Mouse (Mus musculus) heart, adult 2 months (tissue): ENCODE data around the gene Gpr132.
"Not testable (repeated sequence)": the region's sequence is repeated elsewhere in the genome, so short reads cannot be mapped to it uniquely, and the experiment has no call there.

Source experiments
- CTCF ChIP-seq: fragments of 200-600 bp; IDR thresholded peaks from 2 replicates; pipeline ENCODE4 v1.8.1; 2022; ENCODE audit warnings: antibody characterized with exemption, mild to moderate bottlenecking, moderate library complexity
- POLR2A ChIP-seq: fragments of 200-500 bp; IDR thresholded peaks from 2 replicates; pipeline ENCODE4 v1.6.1; 2011; ENCODE audit warnings: mild to moderate bottlenecking, low read depth, low read length, control low read depth; ENCODE audit not compliant: insufficient read depth

DNA sequence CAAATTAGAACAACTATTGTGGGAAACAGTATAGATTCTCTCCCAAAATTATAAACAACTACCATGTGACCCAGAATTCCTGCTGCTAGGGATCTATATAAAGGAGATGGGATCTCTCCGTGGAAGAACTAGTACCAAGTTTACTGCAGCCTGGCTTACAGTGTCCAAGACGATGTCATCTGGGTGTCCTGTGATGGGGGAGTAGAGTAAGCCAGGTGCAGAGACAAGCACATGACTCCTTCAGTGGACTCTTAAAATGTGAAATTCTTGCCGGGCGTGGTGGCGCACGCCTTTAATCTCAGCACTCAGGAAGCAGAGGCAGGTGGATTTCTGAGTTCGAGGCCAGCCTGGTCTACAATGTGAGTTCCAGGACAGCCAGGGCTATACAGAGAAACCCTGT, 51.2 kb downstream of the Gpr132 start:
- TF ChIP-seq POLR2A, CTCF: not testable (repeated sequence)
